Mouse (Mus musculus) granulocyte monocyte progenitor cell, adult 5-6 weeks (primary cell): ENCODE measurements around the gene Mrpl58. TPM values are rescaled to one million over a fixed set of nuclear protein-coding genes. Genes with fewer than 3 reads are reported as not detected.
"Not testable (repeated sequence)": the region's sequence is repeated elsewhere in the genome, so short reads cannot be mapped to it uniquely, and the experiment has no call there.

Source experiments
- ATAC-seq: replicated peaks from 2 replicates; pipeline ENCODE4 v1.8.0; 2016; ENCODE audit warnings: mild to moderate bottlenecking, moderate TSS enrichment, inconsistent platforms; ENCODE audit not compliant: poor library complexity, severe bottlenecking
- total RNA-seq, 2 experiments: library from RNA; stranded (forward) in 1 of 2; stranded (reverse) in 1 of 2; fragments of 200-712, 200-1000 nt in 1 of 2; fragments of >200 nt in 1 of 2; fragmentation: Nextera tagmentation in 1 of 2; gene quantifications; 2 replicates each; pipeline ENCODE4 v1.2.3; 2014 to 2017

Gene Mrpl58
- total RNA-seq, 2 experiments from 2014 or later, result 77.9 to 91.3 TPM

DNA sequence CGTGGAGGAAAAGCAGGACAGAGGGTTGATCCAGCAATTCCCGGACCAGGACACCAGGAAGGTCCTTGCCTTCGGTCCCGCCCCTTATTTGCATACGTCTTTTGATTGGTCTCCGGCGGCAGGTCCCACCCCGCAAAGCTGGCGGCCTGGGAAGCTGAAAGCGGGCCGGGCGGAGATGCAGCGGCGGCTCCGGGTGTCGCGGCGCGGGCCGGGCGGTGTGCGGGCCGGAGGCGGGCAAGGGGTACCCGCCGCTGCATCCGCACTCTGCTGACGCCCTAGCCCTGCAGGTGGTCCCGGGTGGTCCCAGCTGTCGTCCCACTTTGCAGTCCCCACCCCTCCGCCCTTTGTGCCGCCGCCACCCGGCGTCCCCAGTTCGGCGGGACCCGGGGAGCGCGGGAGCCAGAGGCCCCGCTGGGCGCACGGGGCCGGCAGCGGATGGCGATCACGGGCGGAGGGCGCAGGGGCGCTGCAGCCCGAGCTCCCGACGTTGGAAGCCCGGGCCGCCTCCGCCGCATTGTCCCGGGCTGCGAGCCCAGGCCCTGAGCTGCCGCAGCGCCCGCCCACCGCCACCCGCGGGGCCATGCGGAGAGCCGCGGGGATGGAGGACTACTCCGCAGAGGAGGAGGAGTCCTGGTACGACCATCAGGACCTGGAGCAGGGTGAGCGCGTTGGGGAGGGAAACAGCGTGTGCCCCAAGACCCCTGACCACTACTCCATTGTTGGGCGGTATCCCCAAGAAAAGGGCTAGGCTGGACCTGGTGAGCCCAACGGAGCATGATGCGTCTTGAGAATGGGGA is 21.6 kb upstream of the Mrpl58 start, which contains the start of gene Cdr2l:
Cdr2l (plus strand) TSS at position 174 of the 797 bp plus-strand sequence.
- peak; percentile 55 for ATAC-seq

DNA sequence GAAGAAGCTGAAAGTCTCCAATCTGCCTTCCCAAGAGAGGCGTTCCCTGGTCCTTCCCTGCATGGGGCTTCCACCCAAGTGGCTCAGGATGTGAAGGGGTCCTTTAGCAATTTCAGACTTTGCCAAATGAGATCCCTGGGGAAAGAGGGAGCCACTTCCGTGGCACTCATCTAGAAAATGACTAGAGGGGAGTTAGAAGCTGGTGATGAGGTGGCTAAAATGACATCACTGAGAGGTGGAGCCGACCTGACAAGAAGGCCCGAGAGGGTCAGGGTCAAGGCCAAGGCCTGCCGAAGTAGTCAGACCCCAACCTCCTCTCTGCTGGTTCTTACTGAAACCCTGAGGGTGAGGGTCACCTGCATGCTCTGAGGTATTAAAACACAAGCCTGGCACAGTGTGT is 20.7 kb upstream of the Mrpl58 start:
- no peak for ATAC-seq

DNA sequence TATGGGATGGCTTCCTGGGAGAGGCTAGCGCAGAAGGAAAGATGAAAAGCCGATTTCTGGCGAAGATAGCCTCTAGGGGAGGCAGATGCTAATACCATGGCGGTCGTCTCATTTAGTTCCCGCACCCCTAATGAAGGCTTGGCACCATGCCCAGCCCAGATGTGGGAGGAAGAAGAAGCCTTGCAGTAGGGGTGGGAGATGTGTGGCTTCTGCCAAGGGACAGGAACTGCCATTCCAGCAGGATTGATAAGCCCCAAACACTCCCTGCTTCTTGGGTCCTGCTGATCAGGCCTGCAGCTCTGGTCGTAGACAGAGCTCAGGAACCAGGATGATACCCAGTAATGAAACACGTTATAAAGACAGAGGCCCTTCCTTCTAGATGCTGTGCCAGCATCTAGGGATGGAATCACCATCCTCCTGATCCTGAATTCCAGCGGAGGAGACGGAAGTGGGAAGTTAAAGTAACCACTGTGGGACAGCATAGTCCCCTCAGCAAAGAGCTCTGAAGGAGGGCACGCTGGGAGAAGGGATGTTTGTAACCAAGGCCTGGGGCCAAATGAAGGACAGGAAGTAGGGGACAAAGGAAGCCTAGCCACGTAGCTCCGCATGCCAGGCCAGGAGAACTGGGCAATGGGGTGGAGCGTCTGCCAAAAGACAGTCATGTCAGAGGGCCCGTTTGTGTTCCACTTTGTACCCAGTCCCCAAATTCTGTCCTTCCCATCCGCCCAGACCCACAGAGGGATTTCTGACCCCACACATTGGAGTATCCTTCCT is 19.7 kb upstream of the Mrpl58 start:
- ATAC-seq, result no peak

DNA sequence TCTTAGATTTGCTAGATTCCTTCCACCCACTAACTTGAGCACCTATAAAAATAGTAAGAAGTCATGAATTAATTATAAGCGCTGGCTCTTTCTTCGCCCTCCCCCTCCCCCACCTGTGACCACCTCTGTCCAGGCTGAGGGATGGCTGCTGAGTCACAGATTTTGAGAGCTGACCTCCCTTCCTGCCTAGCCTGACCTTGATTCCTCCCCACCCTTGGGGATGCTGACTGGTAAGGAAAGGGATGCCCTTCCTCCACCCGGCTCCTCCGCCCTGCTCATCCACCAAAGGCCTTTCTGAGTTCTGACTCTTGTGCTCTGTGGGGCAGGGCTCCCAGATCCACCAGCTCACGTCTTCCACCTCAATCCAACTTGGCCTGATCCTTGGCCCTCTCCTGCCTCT is 19.0 kb upstream of the Mrpl58 start:
- no peak for ATAC-seq

DNA sequence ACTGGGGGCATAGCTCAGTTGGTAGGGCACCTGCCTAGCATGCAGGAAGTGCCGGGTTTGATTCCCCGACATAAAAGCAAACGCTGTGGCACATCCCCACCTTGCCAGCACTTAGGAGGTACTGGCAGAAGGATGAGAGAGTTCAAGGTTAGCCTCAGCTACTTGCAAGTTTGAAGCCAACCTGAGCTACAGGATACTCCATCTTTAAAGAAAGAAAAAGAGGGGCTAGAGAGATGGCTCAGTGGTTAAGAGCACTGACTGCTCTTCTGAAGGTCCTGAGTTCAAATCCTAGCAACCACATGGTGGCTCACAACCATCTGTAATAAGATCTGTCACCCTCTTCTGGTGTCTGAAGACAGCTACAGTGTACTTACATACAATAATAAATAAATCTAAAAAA is 16.7 kb upstream of the Mrpl58 start:
- ATAC-seq, result not testable (repeated sequence)

DNA sequence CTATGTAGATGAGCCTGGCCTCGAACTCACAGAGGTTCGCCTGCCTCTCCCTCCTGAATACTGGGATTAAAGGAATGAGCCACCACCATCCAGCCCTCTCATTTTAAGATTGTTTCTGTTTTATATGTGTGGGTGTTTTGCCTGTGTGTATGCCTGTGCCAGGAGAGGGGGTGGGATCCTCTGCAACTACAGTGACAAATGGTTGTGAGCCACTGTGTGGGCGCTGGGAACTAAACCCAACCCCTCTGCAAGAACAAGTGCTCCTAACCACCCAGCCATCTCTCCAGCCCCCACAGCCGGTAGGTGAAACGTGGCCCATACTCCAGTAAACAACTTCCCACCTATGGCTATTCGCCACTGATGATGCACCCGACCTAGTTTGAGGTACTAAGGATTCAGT is 12.2 kb upstream of the Mrpl58 start:
- ATAC-seq, result no peak

DNA sequence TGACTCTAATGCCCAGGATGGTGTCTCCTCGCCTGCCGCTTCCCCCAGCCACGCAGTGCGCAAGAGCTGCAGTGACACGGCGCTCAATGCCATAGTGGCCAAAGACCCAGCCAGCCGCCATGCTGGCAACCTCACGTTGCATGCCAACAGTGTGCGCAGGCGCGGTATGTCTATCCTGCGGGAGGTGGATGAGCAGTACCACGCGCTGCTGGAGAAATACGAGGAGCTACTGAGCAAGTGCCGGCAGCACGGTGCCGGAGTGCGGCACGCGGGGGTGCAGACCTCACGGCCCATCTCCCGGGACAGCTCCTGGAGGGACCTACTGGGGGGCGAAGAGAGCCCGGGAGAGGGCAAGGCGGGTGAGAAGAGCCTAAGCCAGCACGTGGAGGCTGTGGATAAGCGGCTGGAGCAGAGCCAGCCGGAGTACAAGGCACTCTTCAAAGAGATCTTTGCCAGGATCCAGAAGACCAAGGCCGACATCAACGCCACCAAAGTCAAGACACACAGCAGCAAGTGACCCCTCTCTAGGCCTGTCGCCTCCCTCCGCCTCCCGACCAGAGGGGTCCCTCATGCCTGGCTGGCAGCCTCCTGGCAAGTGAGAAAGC is 9.7 kb upstream of the Mrpl58 start:
- ATAC-seq, result no peak

DNA sequence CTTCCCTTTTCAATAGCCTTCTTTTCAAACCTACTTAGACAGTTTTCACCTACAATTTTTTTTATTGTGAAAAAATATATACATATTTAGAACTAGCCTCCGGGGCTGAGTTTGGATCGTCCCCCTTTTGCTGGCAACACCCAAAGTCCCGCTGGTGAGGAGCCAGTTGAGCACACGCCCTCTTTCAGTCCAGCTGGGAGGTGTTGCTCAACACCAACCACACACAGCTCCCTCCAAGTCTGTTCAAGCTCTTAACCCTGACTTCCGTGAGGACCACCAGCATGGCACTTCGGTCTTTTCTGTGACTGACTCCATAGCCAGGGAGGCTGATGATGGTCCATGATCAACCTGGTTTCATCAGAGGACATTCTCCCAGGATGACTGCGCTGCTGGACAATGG is 5.5 kb upstream of the Mrpl58 start:
- peak; percentile 84 for ATAC-seq

DNA sequence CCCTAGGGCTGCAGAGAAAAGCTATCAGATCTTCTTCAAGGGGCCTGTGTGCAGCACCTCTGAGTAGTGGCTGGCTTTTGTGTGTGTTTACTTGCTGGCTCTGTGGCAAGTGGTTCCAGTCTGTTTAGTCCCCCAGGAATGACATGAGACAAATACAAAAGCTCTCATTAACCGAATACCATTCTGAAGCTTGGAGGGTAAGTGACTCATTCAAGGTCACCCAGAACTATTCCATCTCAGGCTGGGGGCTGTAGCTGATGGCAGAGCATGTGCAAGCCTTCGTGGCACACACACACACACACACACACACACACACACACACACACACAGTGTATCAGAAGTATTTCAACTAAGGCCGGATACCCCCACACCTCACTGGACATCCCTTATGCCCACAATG is 3.4 kb upstream of the Mrpl58 start:
- no peak for ATAC-seq

DNA sequence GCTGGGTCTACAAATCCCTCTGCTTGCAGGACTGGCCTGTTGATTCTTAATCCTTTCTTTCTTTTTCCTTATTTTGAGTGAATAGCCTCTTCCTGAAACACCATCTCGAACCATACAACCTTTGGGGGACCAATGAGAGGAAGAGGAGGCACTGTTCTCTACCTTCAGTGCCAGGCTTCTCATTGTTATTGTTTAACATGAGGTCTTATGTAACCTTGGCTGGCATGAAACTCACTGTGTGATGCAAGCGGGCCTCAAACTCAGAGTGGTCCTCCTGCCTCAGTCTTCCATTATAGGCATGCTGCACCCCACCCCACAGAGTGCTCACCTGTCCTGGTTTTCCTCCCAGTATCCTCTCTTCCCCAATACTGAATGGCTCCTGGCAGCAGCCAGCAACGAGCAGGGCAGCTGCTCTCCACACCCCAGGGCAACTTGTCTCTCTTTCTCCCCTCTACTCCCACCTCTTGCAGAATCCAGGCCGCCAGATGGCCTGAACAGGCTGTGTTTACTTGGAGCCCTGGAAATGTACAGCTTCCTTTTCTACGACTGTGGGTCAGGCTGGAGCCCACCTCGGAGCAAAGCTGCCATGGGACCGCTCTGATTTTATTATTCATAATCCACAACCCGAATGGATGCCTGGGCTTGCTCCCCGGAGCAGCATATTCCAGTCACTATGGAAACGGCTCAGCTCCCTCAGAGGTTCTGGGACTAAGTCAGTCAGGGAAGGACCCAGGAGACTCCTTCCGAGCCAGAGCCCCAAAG is 2.7 kb upstream of the Mrpl58 start:
- no peak for ATAC-seq

DNA sequence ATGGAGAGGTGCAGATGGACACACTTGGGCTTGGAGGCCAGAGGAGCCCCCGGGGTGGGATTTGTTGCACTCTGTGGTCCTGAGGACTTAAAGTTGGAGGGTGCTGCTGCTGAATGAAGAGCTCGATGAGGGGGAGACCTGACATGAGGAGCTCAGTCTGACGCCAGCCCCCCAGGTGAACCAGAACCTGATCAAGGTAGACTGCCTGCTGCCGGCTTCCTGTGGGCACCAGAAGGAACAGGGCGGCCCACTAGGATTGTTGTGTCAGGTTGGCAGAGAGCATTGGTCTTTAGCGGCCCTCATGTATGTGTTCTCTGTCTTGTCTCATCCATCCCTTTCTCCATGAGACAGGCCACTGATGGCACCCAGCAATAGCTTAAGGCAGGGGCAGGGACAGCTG is 2.2 kb downstream of the Mrpl58 start:
- ATAC-seq, result no peak

DNA sequence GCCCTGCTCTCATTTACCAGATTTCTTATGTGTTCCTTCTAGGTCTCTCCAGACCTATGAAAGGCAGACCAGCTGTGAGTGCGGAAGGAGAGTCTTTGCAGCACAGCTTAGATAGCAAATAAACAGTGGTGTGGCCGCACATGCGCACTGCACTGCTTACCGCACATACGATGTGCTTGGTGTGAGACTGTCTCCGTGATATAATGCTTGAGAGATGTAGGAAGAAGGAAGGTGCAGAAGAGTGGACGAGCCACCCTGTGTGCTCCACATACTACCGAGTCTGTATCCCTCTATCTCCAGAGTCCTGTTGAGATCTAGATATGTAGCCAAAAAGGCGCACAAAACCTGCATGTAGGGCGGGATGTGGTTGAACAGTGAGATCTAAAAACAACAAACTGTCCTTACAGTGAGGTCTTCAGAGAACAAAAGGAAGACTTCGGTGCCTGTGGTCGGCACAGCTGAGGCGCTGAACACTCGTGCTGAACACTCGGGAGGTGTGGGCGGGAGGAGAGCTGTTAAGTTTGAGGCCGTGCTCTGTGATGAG is 3.4 kb downstream of the Mrpl58 start:
- ATAC-seq, result no peak

DNA sequence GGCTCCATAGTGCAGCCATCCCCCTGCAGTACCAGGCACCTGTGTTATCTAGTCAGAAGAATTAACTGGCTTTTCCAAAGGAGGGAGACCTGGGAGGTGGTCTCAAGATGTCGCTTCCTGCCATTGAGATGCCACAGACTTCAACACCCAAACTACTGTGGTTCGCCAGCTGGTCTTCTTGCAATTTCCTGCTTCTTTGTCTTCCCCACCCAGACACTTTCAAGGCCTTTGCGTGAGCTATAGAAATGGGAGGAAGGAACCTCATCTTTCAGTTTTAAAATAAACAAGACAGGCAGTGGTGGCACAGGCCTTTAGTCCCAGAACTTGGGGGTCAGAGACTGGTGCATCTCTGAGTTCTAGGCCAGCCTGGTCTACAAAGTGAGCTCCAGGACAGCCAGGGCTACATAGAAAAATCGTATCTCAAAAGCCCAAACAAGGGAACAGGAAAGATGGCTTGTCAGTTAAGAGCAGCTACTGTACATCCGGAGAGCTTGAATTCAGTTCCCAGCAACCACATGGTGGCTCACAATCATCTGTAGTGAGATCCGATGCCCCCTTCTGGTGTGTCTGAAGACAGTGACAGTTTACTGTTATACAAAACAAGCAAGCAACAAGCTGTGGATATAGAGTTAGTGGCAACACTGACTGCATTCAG is 4.8 kb downstream of the Mrpl58 start:
- 0 out of 2 replicates have a peak, but pooled peaks have one; percentile 8 for ATAC-seq

DNA sequence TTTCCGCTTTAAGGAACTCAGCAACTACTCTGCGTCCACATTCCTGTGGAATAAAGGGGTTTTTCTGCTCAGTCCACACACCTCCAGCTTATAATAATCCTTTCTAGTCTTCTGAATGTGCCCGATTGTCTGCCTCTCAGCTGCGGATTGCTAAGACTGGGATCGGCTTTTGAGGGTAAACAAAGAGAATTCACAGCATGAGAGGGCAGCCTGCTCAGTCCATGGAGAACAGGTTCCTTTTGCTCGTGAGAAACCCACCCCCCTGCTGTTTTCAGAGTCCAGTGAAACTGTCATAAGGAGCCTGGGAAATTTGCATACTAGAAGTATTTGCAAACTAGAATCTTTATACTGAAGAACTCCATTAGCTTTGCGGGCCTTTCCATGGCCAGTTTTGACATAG is 6.0 kb downstream of the Mrpl58 start:
- ATAC-seq, result no peak

DNA sequence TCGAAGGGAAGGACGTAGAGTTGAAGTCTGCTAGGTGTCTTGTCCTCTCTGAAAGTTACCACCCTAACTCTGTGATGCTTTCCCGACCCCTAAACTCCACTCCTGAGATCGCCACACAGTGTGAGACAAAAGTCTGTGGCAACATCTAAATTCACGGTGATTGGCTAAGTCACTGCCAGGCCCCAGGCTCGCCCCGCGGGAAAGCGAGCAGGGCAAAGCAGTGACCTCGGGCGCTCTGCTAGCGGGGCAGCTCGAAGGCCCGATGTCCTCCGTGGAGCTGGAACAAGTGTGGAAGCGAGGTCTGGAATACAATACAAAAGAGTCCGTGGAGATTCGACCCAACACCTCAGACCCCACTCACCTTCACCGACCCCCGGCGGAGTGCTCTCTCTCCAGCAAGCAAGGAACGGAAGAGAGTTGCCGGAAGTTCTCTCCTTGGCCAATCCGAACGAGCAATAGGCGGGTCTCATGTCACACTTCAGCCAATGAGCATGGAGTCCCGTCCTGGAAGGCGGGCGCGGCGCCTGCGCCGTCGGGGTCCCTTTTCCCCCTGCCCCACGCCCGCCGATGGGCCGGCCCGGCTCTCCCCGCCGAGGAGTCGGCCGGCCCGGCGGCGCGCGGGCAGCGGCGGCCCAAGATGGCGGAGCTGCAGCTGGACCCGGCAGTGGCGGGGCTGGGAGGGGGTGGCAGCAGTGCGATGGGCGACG is 16.1 kb downstream of the Mrpl58 start, which contains the start of the genes Atp5h and Kctd2:
Atp5h (minus strand) TSS at position 432 of the 707 bp plus-strand sequence.
Kctd2 (plus strand) TSS at position 598 of the 707 bp plus-strand sequence.
- ATAC-seq, result peak; percentile 97

DNA sequence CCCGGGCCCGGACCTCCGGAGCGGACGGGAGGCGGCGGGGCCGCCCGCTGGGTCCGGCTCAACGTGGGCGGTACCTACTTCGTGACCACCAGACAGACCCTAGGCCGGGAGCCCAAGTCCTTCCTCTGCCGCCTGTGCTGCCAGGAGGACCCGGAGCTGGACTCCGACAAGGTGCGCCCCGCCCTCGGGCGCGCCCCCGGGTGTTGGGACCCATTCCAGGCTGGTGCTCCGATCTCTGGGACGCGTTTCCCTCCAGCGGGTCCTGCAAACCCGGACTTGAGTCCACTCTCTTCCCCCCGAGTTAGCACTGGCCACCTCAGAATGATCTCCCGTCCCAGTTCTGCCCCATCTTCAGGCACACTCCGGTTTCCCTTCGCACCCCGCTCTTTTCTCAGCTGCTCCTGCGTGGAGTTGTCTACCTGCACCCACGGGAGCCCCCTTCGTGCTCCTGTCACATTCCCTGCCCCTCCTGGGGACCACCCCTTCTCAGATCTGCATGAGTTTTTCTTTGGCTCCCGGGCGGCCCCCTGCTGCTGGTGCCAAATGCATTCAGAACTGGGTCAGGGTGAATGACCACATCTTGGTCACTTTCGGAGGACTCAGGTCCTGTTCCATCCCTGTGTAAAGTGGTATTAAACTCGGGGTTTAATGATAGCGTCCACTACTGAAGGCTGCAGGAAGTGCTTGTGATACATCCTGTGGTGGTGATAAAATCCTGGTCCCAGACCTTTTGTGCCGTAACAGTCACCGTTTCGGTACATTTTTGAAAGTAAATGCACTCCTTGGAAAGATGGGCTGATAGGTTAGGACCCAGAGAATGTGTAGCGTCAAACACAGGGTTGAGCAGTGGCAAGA is 17.0 kb downstream of the Mrpl58 start:
- ATAC-seq, result 0 out of 2 replicates have a peak, but pooled peaks have one; percentile 18

DNA sequence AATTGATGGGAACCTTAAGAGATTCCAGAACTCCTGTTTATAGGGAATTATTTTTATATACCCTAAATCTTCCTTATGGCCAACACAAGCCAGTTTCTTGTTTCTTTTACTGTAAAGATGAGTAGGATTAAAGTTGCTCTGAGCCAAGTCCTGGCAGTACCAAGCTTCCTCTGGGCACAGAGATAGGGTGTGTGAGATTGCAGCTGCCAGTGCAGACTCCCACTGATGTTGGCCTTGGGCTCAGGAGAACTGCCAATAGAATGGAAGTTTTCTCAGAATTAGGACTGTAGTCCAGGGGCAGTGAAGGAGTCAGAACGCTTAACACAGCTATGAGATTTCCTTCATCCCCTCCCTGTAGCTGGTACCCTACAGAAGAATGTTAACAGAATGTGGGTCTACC is 17.8 kb downstream of the Mrpl58 start:
- ATAC-seq, result no peak

DNA sequence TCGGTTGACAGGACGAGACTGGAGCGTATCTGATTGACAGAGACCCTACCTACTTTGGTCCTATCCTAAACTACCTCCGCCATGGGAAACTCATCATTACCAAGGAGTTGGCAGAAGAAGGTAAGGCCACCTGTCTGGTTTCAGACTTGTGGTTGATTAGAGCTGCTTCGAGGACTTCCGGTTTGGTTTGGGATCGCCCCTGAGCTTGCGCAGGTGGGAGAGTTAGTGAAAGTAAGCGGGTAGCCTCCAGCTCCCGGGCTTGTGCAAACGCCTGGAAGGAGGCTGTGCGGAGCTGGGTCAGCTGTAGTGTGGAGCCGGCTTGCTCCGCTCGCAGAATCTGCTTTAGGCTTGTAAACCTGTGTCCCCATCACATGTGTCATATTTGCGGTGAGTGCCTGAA is 18.4 kb downstream of the Mrpl58 start:
- ATAC-seq, result no peak
